Mouse (Mus musculus) lung, embryonic 14.5 days (tissue): ENCODE data around the gene Gm14408. TPM values are rescaled to one million over a fixed set of nuclear protein-coding genes. Genes with fewer than 3 reads are reported as not detected.
"Not testable (repeated sequence)": the region's sequence is repeated elsewhere in the genome, so short reads cannot be mapped to it uniquely, and the experiment has no call there.

Experiments
- ATAC-seq: fragments of 200-750 bp; cut with Nextera tagmentation; 2 replicates; pipeline ENCODE4 v1.8.0; 2017; ENCODE audit warnings: mild to moderate bottlenecking, moderate TSS enrichment, moderate library complexity; ENCODE audit not compliant: insufficient read depth
- DNase-seq: peaks from one replicate; pipeline ENCODE4 v3.0.0-alpha.2; 2015
- H3K27ac ChIP-seq: fragments of 300-500 bp; sonication (generic); 2 replicates; pipeline ENCODE4 v1.5.1; 2014; ENCODE audit warnings: low read depth, mild to moderate bottlenecking, moderate library complexity
- H3K27me3 ChIP-seq: fragments of 300-500 bp; sonication (generic); 2 replicates; pipeline ENCODE4 v1.6.1; 2014; ENCODE audit warnings: low read length, control low read depth; ENCODE audit not compliant: insufficient read depth
- H3K36me3 ChIP-seq: fragments of 300-500 bp; sonication (generic); 2 replicates; pipeline ENCODE4 v1.6.1; 2014; ENCODE audit warnings: control low read depth; ENCODE audit not compliant: insufficient read depth
- H3K4me1 ChIP-seq: fragments of 300-500 bp; sonication (generic); 2 replicates; pipeline ENCODE4 v1.6.1; 2014; ENCODE audit warnings: antibody characterized with exemption, control low read depth; ENCODE audit not compliant: insufficient read depth
- H3K4me2 ChIP-seq: fragments of 300-500 bp; sonication (generic); 2 replicates; pipeline ENCODE4 v1.6.1; 2014; ENCODE audit warnings: mild to moderate bottlenecking
- H3K4me3 ChIP-seq: fragments of 300-500 bp; sonication (generic); 2 replicates; pipeline ENCODE4 v1.5.1; 2014; ENCODE audit warnings: low read depth, low read length
- H3K9ac ChIP-seq: fragments of 300-500 bp; sonication (generic); 2 replicates; pipeline ENCODE4 v1.6.1; 2014
- H3K9me3 ChIP-seq: fragments of 300-500 bp; sonication (generic); 2 replicates; pipeline ENCODE4 v1.6.1; 2016; ENCODE audit warnings: low read depth, low read length, control low read depth
- WGBS: fragments of 180-500 bp; shearing (Covaris S2); extraction: QIAGEN DNeasy Blood & Tissue Kit; methylation state at CpG from one replicate; pipeline ENCODE4 v1.1.7; 2014; 5-methylcytosine and 5-hydroxymethylcytosine counted together
- polyA plus RNA-seq: library from polyadenylated mRNA; unstranded; fragments of >200 nt; fragmentation: Nextera tagmentation; extraction: Ambion mirVana; gene quantifications from 2 replicates; pipeline ENCODE4 v1.2.1, GENCODE M21; 2014

Gm14408 gene
- polyA plus RNA-seq, result not detected in 2 replicates

DNA sequence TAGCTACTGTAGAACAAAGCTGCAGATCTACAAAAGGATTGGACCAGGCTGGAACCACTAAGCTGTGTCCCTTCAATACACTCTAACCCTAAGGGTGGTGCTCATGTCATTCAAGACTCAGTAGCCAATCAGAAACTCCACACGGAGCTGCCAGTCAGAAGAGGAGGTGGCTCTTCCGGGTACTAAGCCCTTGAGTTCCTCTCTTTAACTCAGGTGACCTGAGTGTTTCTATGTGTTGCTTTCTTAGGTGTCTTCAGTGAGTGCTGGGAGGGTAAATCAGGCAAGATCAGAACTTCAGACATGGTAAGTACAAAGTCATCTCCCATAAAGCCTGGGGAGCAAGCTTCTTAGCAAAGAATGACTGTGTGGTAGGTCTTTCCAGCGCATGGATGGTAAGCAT, at the start of gene Gm14408:
Gene Gm14408 (plus strand): TSS at position 301 of the 400 bp plus-strand sequence.
- H3K36me3 ChIP-seq, H3K4me3 ChIP-seq, ATAC-seq, H3K9me3 ChIP-seq, H3K27ac ChIP-seq, H3K4me2 ChIP-seq, DNase-seq, H3K4me1 ChIP-seq, H3K9ac ChIP-seq, H3K27me3 ChIP-seq: not testable (repeated sequence)
- WGBS, result 88% methylated on average over 1 of the region's 3 CpGs

DNA sequence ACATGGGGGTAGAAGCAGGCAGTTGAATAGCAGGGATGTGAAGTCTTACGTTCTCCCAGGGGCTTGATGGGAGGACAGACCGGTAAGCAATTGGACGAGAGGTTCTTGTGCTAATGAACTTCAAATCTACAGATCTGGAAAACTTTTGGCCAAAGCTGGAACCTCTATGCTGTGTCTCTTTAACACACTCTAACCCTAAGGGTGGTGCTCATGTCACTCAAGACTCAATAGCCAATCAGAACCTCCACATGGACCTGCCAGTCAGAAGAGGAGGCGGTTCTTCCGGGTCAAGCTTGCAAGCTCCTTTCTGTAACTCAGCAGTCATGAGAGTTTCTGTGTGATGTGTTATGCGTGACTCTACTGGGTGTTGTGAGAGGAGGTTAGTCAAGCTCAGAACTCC, 32.6 kb upstream of the Gm14408 start, which contains the start of gene Gm14295:
Gene Gm14295 (plus strand): TSS at position 301 of the 400 bp plus-strand sequence.
- not testable (repeated sequence) for H3K36me3 ChIP-seq, DNase-seq, H3K27me3 ChIP-seq, H3K4me1 ChIP-seq, H3K9ac ChIP-seq, H3K9me3 ChIP-seq, H3K27ac ChIP-seq, ATAC-seq
- WGBS, result no CpG with 5 or more reads among the region's 6 CpGs
- Histone ChIP-seq H3K4me2 (0 out of 2 replicates have a peak within 1 kb of the TSS, but pooled peaks have one; percentile 33), H3K4me3 (peak within 1 kb of the TSS; percentile 38)

DNA sequence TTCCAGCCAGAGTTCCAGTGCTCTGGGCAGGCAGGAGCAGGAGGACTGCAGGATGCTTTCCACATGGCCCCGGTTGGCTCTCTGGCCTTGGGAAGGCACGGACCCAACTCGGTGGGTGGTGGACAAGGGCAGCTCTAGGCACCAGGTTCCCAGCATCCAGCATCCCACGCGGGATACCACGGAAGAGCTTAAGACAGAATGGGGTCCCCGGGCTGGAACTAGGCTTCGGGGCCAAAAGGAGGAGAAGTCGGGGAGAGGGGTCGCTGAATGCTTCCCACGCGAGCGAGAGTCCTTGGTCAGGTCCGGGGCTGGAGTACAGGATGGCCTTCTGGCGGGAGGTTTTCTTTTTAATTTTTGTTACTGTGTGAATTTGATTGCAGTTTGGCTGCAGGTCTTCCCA, 32.2 kb upstream of the Gm14408 start:
- H3K4me2 ChIP-seq, result 0 out of 2 replicates have a peak overlapping the region, but pooled peaks have one; percentile 33
- H3K4me3 ChIP-seq, result peak overlapping the region; percentile 38
- not testable (repeated sequence) for H3K36me3 ChIP-seq, H3K9me3 ChIP-seq, H3K4me1 ChIP-seq, H3K9ac ChIP-seq, ATAC-seq, H3K27me3 ChIP-seq, H3K27ac ChIP-seq
- DNase-seq, result peak; percentile 0
- WGBS, result 8% methylated on average over 14 of the region's 15 CpGs

Other genes with a start within 250 kb of the Gm14408 start
- 21.7 and 22.7 TPM in 2 replicates for gene Gm14308, start 194.8 kb upstream of the Gm14408 start, polyA plus RNA-seq
- 11.0 and 13.7 TPM in 2 replicates for gene Zfp973, start 160.6 kb upstream of the Gm14408 start, polyA plus RNA-seq
- 35.5 and 38.0 TPM in 2 replicates for gene Gm14305, start 122.8 kb upstream of the Gm14408 start, polyA plus RNA-seq
- 16.3 and 19.1 TPM in 2 replicates for gene Gm14295, start 32.5 kb upstream of the Gm14408 start, polyA plus RNA-seq
- gene Gm14296, start 96.7 kb downstream of the Gm14408 start, polyA plus RNA-seq, result 13.4 and 14.1 TPM in 2 replicates
- gene Gm14419, start 169.8 kb downstream of the Gm14408 start, polyA plus RNA-seq, result 14.6 and 15.8 TPM in 2 replicates
- gene Gm14401, start 243.2 kb downstream of the Gm14408 start, polyA plus RNA-seq, result 0.88 TPM in 1 of 2 replicates, not detected in the other